Mouse (Mus musculus) Patski (cell line): Measurements from ENCODE around the gene Efcab11. TPM values are rescaled to one million over a fixed set of nuclear protein-coding genes. Genes with fewer than 3 reads are reported as not detected.
A peak's percentile ranks its signal among the peaks of the same experiment; 100 is the strongest.

ENCODE experiments used
- ATAC-seq: fragments of 100-300 bp; one replicate; pipeline ENCODE4 v1.8.0; 2021
- CTCF ChIA-PET: fragments of 350-600 bp; sonication (Branson Sonifier 250); formaldehyde crosslinking; loops from one replicate; lab custom pipeline; 2022; ENCODE audit warnings: inconsistent platforms; lab: Charles Lee
- POLR2A ChIA-PET: fragments of 350-600 bp; sonication (Branson Sonifier 250); formaldehyde crosslinking; loops from one replicate; lab custom pipeline; 2022; ENCODE audit warnings: antibody characterized with exemption, inconsistent platforms; lab: Charles Lee
- DNase-seq: peaks from one replicate; pipeline ENCODE4 v3.0.0-alpha.2; 2011; ENCODE audit warnings: low read depth, low spot score
- H3K27me3 ChIP-seq: fragments of 371-371 bp; one replicate; pipeline ENCODE4 v1.5.1; 2021
- CTCF ChIP-seq: fragments of 100-300 bp; IDR thresholded peaks from one replicate; pipeline ENCODE4 v1.5.1; 2021
- in situ Hi-C: fragments of 300-500 bp; cut with MboI; formaldehyde crosslinking; loops from 3 replicates; pipeline ENCODE4 v1.11.1; 2018; ENCODE audit warnings: low pct_unique_long_range_greater_than_20kb, mixed read lengths
- polyA plus RNA-seq: library from polyadenylated mRNA; unstranded; gene quantifications from one replicate; pipeline ENCODE4 v1.2.3, GENCODE M21; 2021

Efcab11 gene
- polyA plus RNA-seq, 1 experiment from 2014 or later: 3.1 TPM

- ChIA-PET POLR2A (no interaction called here), CTCF (no interaction called here)
- no peak for TF ChIP-seq CTCF
- peak; percentile 11 for ATAC-seq
- no peak for DNase-seq
- H3K27me3 ChIP-seq: no peaks in the 10 kb centered on the region
- in situ Hi-C loops: no loop called here
Measured at GRCm38 (mm10) chr12:99883713-99884105, 530 bp downstream of the Efcab11 start.

GRCm38 (mm10) chr12:99883000-99883712 is 1.1 kb downstream of the Efcab11 start:
- no peak for DNase-seq
- ChIA-PET POLR2A (no interaction called here), CTCF (no interaction called here)
- ATAC-seq: peak; percentile 81
- no peaks in the 10 kb centered on the region for H3K27me3 ChIP-seq
- TF ChIP-seq CTCF: no peak
- in situ Hi-C loops: no loop called here

- ChIA-PET CTCF (interaction anchor here (1.1 kb wide), 1 partner anchor 25 kb away, joined by 4 read pairs; no protein-coding TSS in a partner anchor), POLR2A (no interaction called here)
- in situ Hi-C loops: no loop called here
- no peak for ATAC-seq
- DNase-seq: no peak
- H3K27me3 ChIP-seq: no peaks in the 10 kb centered on the region
- TF ChIP-seq CTCF: no peak
Measured at GRCm38 (mm10) chr12:99874609-99875008, 9.6 kb downstream of the Efcab11 start.

GRCm38 (mm10) chr12:99873443-99873842 is 10.8 kb downstream of the Efcab11 start:
- no peak for DNase-seq
- H3K27me3 ChIP-seq: no peaks in the 10 kb centered on the region
- in situ Hi-C loops: no loop called here
- no peak for TF ChIP-seq CTCF
- CTCF ChIA-PET: interaction anchor here (1.1 kb wide), 1 partner anchor 24 kb away, joined by 4 read pairs; no protein-coding TSS in a partner anchor
- ATAC-seq: no peak
- POLR2A ChIA-PET: no interaction called here

- DNase-seq (no peak), ATAC-seq (no peak)
- in situ Hi-C loops: no loop called here
- no peaks in the 10 kb centered on the region for H3K27me3 ChIP-seq
- ChIA-PET POLR2A (no interaction called here), CTCF (no interaction called here)
- no peak for TF ChIP-seq CTCF
Measured at GRCm38 (mm10) chr12:99868821-99869220, 15.4 kb downstream of the Efcab11 start.

- no peak for TF ChIP-seq CTCF
- CTCF ChIA-PET: no interaction called here
- DNase-seq: no peak
- H3K27me3 ChIP-seq: no peaks in the 10 kb centered on the region
- no peak for ATAC-seq
- POLR2A ChIA-PET: no interaction called here
- in situ Hi-C loops: no loop called here
Measured at GRCm38 (mm10) chr12:99864613-99865012, 19.6 kb downstream of the Efcab11 start.

- ChIA-PET CTCF (interaction anchor here (1.1 to 1.2 kb wide), 2 partner anchors 761 to 769 kb away, joined by 3 to 5 read pairs; no protein-coding TSS in a partner anchor), POLR2A (interaction anchor here (0.6 kb wide), 1 partner anchor 442 kb away, joined by 3 read pairs; no protein-coding TSS in a partner anchor)
- TF ChIP-seq CTCF: peak; percentile 48
- no peaks in the 10 kb centered on the region for H3K27me3 ChIP-seq
- in situ Hi-C loops: no loop called here
- DNase-seq (no peak), ATAC-seq (no peak)
Measured at GRCm38 (mm10) chr12:99860981-99861380, 23.3 kb downstream of the Efcab11 start.

- no peak for TF ChIP-seq CTCF
- ChIA-PET CTCF (no interaction called here), POLR2A (no interaction called here)
- DNase-seq: no peak
- no peaks in the 10 kb centered on the region for H3K27me3 ChIP-seq
- no peak for ATAC-seq
- in situ Hi-C loops: no loop called here
Measured at GRCm38 (mm10) chr12:99859391-99860100, 24.7 kb downstream of the Efcab11 start.

- no peaks in the 10 kb centered on the region for H3K27me3 ChIP-seq
- TF ChIP-seq CTCF: no peak
- in situ Hi-C loops: no loop called here
- no peak for ATAC-seq
- ChIA-PET CTCF (no interaction called here), POLR2A (no interaction called here)
- no peak for DNase-seq
Measured at GRCm38 (mm10) chr12:99858664-99859063, 25.6 kb downstream of the Efcab11 start.

- no peak for TF ChIP-seq CTCF
- in situ Hi-C loops: no loop called here
- DNase-seq (no peak), ATAC-seq (no peak)
- CTCF ChIA-PET: no interaction called here
- POLR2A ChIA-PET: no interaction called here
- H3K27me3 ChIP-seq: no peaks in the 10 kb centered on the region
Measured at GRCm38 (mm10) chr12:99856011-99856410, 28.2 kb downstream of the Efcab11 start.
